Mouse (Mus musculus) regulatory T cell (primary cell): ENCODE data around the gene Ddhd1.

Experiments
- in situ Hi-C: fragments of 300-600 bp; cut with MboI, MseI; formaldehyde crosslinking; loops from one replicate; pipeline ENCODE4 v1.15.1; 2025; ENCODE audit warnings: high pct_unique_total_duplicates

The Ddhd1 gene

DNA sequence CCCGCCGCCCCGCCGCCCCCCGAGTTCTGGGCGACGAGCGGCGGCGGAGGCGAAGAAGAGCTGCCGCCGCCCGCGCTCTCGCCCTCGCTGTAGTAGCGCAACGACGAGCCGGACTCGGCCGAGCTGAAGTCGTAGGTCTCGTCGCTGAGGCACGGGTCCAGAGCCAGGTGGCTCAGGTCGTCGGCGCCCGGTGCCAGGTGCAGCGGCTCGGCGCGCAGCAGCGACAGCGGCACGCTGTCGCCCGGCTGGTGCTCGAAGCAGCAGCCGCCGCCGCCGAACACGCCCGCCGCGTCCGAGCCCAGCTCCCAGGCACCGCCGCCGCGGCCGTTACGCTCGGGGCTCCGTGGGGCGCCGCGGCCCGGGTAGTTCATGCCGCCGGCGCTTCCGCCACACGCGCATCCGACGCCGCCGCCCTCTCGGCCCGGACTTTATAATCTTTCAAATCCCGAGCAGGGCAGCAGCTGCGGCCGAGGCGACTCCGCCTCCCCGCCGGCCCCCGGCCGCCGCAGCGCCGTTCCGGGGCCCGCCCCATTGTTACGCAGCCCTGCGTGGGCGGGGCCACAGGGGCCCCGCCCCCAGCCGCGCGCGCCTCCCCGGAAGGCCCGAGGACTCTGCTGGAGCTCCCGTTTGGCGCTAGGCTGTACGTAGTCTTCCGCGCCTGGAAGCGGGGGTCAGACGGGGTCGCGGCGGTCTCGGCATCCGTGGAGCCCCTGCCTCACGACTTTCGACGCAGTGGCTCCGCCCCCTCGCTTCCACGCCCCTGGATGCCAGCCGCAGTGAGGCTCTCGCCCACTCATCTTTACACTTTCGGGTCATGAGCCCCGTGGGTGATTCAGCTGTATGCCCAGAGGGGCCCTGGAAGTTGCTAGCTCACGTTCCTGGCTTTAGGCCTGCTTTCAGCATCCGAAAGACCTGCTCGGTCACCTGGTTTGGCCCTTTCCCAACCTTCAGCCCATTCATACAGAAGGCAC, at the start of gene Ddhd1:
TSS of gene Ddhd1 (minus strand) at position 503 of the 971 bp plus-strand sequence.
- in situ Hi-C loops, result no loop called here

DNA sequence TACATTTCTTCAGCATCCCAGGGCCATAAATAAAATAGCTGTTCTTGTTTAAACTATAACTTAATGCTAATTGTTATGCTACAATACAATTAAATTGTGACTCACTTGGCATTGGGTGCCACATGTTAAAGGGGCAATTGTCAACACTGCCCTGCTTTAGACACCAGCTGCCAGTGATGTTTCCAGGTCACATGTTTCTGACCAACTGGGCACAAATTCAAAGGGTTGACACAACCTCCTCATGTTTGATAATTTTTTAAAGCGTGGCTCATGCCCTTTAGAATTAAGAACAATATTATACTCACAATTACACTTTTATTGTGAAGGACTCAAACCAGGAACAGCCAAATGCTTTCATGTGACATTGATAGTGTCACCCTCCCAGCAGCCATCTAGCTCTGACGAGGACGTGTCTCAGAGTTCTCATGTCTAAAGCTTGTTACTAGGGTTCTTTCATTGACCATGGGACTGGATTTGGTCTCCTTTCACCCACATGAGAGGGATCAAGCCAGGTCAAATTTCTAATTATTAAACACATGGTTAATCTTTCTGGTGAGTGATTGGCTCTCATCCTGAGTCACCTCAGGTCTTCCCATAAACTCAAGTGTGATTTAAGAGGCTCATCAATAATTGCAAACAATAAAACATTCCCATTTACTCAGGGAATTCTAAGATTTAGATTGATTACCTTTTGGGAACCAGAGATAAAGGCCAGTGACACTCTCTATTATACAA, 49.4 kb upstream of the Ddhd1 start:
- in situ Hi-C loops, result no loop called here

DNA sequence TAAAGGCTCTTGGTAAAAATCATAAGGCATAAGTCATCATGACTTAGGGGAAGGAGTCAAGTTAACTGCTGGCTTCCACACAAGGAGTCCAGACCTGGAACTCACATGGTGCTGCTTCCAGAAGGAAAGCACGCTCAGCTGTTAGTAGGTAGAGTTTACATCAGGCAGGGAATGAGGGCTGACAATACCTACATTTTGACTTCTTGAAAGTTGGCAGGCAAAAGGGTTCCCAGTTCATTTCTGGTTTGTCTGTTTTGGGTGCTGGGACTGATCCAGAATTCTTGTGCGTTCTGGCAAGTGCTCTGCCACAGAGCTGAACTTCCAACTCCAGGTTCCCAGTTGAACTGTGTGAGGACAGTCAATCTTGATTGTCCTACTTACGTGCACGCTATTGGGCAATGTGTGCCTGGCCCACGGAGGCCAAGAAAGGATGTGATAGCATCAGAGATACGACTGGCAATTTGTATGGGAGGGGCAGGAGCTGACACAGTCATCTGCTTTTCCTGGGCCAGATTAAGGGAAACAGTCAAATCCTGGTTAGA, 42.2 kb upstream of the Ddhd1 start:
- in situ Hi-C loops, result no loop called here

DNA sequence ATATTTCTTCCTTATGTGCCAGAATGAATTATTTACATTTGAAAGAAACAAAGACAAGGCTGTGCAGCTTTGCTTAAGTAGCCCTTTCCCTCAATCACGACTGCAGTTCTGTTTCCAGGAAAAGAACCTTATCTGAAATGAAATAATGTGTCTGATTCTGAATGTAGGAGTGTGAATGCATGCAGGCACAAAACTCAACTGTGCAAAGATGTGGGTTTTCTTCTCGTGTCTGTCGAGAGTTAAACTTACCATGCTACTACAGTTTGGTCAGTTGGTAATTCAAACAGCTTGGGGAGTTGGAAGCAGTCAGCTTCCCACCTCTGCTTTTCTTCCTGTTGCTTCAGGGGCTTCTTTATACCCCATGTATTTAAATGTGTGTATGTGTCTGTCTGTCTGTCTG, 40.9 kb upstream of the Ddhd1 start:
- in situ Hi-C loops, result loop anchor here (25.0 kb wide), 1 partner anchor 287 kb away; the partner anchor contains the start of gene Gnpnat1

DNA sequence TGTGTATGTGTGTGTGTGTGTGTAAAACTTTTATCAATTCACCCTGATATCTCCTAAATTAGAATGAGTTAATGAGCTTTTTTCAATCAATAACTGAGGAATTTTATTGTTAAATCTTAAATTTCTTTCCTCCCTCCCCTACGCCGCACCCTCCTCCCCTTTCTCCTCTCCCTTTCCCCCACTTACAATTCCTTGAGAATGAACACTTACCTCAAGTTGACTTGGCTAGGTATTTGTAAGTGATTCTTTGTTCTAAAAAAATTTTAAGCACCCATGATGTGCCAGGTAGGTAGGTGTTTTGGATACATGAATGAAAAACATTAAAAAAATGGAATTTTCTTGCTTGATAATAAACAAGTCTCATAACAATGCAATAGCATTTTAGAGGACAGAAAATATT, 38.2 kb upstream of the Ddhd1 start:
- in situ Hi-C loops, result loop anchor here (25.0 kb wide), 1 partner anchor 284 kb away; the partner anchor contains the start of gene Gnpnat1

DNA sequence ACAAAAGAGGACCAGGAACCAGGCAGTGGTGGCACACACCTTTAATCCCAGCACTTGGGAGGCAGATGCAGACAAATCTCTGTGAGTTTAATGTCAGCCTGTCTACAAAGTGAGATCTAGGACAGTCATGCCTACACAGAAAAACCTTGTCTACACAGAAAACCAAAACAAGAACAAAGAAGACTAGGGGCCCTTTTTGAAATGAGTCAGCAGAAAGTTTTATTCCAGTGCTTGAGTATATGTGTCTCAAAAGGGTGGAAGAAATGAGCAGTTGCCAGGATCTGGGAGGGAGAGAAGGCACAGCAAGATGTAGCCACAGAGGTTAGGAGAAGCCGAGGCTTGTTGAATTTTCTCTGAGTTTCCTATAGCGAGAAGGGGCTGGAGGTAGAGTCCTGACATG, 35.9 kb upstream of the Ddhd1 start:
- in situ Hi-C loops, result loop anchor here (5.0 to 25.0 kb wide), 2 partner anchors 127 to 282 kb away; partner anchors contain the start of gene Gnpnat1

DNA sequence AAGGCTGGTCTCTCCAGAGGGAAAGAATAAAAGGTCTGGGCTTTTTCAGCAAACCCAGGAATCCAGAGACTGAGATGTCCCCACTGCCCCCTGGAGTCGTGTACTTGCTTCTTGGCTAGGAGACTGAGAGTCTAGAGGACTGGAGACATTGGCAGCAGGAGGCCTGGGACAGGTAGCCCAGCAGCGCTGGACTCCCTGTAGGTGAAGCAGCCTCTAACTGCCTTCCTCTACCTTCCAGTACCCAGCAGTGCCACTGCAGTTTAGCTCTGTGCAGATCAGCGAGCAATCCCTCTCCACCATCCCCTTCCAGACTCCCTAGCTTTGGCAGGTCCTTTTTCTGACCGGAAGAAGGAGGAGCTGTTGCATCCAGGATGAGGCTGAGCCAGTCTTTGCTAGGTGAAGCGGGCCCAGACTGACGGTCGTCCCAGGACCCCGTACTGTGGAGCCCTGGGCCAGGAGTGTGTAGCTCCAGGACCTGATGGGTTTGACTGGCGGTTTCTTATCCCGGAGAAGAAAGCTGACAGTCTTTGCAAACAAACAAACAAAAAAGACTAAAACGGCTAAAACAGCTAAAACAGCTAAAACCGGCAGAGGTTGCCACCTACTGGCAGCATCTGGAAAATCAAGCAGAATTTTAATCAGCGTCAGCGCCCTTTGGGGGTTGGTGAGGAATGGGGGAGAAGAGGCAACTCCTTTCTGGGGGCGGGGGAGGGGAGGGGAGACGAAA, 32.7 kb upstream of the Ddhd1 start:
- in situ Hi-C loops, result loop anchor here (5.0 to 25.0 kb wide), 2 partner anchors 123 to 278 kb away; partner anchors contain the start of gene Gnpnat1

DNA sequence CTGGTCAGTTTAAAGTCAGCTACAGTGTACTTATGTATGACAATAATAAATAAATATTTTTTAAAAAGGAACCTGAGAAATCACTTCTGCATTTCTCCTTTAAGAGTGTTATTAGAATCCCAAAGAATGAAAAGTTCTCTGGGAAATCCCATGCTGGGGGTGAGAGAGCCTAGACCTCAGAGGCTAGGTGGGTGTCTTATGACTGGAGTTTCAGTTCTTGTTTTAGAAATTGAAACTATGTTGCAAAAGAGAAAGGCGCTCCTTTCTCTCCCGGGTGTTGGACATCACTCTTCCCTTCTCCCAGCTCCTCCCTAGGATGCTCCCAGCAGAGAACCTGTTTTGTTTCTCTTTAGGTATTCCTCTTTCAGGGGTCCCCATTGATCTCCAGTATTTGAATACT, 27.4 kb upstream of the Ddhd1 start:
- in situ Hi-C loops, result loop anchor here (25.0 kb wide), 1 partner anchor 273 kb away; the partner anchor contains the start of gene Gnpnat1

DNA sequence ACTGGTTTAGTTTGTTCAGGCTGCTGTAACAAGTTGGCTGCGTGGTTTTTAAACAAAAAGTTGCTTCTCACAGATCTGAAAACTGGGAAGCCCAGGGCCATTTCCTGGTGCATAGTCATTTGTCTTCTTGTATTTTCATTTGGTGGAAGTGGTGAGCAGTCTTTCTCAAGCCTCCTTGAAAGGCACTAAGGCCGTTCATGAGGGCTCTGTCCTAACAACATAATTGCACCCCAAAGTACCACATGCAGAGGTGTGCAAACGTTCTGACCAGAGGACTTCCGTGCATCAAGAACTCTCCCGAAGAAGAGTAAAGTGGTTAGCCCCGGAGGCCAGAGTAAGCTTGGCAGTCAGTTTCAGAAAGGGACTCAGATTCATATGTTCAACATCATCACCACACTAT, 18.8 kb upstream of the Ddhd1 start:
- in situ Hi-C loops, result loop anchor here (25.0 kb wide), 1 partner anchor 264 kb away; the partner anchor contains the start of gene Gnpnat1

DNA sequence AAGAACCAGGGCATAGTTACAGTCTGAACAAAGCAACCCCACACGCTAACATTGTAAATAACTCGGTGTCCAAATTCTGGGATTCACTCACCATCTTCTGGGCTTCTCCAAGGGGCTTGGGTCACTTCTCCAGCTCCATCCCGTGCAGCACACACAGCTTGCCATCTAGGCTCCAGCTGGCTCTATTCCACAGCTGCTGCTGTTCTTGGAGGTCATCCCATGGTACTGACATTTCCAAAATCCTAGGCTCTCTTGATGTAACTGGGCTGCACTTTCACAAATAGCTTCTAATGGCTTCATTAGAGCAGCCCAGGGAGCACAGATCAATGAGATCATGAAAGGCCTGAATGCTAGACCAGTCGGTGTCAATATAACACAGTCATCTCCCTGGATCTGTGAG, 10.4 kb upstream of the Ddhd1 start:
- in situ Hi-C loops, result no loop called here

DNA sequence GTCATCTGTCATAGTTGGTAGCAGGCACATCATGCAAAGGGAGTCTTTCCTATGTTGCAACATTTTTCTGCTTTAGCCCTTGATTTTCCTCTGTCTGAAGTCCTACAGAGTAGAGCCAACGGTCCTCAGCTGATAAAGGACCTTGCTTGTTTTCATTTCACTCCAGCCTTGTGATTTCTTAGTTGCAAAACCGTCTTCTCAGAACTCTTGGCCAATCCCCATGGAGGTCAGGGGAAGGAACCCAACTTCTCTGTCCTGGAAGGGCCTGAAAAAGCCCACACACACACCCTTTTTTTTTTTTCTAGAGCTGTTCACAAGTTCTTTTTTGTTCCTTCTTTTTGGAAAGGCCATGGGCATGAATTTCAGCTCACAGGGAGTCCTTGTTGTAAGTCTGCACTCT, 9.3 kb upstream of the Ddhd1 start:
- in situ Hi-C loops, result no loop called here

DNA sequence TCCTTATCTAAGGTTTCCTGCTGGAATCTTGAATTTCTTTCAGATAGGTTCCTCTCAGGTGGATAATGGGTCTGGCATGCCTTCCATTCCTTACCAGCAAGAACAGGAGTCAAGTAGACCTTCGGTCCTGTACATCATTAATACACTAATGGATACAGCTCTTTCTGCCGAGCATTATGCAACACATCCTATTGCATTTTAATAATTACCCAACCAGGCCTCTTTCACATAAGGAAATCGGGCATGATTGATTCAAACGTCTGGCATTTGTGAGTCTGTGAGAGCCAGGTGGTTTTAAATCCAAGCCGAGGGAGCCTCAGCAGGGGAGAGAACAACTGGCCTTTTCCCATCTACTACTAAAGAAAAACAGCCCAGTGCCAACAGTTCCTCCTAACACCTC, 3.6 kb upstream of the Ddhd1 start:
- in situ Hi-C loops, result no loop called here

DNA sequence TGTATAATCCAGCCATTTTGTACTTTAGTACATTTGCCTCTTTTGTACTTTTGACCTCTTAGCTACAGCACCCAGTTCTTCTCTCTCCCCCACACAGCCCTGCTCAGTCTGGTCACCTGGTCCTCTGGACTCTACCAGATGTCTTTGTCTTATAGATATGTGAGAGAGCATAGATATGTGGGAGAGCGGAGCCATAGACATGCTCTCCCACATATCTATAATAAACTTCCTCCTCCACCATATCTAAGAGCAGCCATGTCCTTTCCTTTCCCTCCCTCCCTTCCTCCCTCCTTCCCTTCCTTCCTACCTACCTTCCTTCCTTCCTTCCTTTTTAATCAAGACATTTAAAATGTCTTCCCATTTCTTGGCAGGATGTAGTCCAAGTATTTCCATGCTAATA, 2.4 kb upstream of the Ddhd1 start:
- in situ Hi-C loops, result no loop called here

DNA sequence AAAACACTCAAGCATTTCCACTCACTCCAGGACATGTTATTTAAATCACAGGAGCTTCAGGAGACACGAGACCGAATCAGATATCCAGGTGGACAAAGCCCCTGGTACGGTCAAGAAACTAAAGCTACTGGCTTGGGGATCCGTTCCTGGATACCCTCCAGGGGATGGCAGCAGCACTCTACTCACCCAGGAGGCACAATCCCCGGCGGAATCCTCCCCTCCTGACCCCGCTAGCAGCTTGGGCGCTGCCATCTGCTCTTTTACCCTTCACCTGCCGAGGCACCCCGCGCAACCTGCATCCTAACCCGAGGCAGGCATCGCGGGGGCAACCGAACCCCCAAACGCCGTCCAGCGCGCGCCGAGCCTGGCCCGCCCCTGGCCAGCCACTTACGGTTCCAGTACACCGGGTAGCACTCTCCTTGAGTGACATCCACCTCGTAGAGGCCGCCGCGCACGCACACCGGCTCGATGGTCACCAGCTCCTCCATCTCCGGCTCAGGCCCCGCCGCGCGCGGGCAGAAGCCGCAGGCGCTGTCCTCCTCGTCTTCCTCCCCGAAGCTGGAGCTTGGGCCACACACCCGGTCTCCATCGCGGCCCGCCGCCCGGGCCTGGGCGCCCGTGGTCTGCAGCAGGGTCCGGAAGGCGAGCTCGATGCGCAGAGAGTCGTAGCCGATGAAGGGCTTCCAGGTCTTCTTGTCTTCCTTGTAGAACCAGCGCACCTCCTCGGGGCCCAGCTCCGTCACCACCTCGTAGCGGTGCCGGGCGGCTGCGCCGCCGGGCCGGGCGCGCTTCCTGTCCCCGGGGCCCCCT, 907 bp downstream of the Ddhd1 start:
- in situ Hi-C loops, result no loop called here

DNA sequence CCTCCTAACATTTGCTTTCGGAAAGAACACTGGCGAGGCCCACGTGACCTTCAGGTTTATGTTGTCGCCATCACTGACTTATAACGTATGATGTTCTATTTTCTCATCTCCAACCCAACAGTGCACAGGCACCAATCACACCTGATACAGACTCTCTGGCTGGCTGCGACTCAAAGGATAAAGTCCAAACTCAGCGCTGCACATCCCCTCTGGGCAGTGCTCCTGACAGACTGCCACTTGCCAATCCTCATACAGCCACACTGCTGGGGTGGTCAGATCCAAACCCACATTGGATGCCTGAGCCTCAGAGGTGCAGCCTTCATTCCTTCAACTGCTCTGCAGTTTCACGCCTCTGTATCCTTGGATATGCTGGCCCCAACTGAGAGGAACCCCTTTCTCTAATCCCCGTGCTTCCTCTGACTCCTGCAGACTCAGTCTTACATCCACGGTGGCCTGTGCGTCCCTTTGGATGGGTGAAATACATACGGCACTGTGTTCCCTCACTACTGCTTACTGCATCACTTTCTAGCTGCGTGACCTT, 3.0 kb downstream of the Ddhd1 start:
- in situ Hi-C loops, result no loop called here

DNA sequence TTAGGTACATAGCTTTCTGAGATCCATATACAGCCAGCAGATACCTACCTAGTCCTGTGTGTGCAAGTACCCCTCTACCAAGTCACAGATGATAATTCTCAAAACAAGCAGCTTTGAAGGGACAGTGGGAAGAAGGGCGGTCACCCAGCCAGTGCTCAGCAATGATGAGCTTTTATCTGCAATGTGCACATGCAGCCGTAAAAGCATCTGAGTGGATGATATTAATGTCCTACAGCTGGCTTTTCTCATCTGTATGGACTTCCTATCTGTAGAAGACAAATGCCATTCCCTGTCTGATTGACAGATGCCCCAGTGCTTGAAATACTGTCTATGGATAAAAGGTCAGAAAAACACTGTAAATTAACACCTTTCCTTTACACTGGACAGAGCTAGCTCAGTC, 4.2 kb downstream of the Ddhd1 start:
- in situ Hi-C loops, result no loop called here

DNA sequence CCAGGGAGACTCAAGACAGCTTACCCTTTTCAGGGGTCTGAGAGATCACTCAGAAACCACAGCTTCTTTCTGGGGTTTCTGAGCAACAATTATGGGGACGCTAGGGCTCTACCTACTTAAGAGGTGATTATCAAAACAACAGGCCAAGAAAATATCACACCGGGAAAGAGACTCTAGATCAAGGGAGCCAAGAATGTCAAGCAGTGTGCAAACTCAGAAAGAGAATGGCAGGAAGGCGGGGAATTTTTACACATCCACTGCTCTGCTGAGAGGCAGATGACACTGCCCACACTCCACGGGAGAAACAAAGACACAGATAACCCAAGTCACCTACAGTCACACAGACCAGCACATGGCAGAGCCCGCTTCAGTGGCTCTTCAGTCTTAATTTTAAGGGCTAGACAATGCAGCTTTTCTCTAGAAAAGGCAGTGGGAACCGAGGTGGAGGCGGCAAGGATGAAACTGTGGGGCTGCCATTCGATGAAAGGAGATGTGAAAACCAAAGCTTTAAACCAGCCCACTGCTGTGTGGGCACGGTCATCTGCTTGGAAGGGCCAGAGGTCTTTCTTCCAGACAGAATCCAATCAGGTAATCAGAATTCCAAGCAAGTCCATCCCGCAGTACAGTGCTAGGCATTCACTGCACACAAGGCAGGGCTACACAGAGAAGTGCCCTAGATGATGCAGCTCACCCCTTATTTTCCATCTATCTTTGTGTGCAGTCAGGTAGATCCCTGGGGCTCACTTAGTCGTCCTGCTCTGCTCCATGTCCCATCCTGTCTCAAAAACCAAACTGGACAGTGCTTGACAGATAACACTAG, 8.7 kb downstream of the Ddhd1 start:
- in situ Hi-C loops, result loop anchor here (10.0 kb wide), 1 partner anchor 1646 kb away; the partner anchor contains the start of gene Mapk1ip1l

DNA sequence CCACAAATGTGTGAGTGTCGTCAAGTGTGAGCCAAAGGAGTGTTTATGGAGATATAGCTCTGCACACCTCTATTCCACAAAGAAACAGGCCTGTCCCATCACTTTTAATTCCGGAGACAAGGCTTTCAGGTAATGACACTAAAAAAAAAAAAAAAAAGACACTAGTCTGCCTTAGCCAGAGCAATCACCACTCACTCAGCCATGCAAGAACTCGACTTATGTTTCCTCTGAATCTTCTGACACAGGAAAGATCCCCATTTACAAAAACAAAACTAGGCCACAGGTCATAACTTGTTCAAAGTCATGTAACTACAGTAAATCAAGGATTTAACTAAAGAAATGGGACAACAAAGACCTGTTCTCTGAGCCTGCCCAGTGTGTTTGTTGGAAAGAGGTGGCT, 9.8 kb downstream of the Ddhd1 start:
- in situ Hi-C loops, result loop anchor here (10.0 kb wide), 1 partner anchor 1647 kb away; the partner anchor contains the start of gene Mapk1ip1l

DNA sequence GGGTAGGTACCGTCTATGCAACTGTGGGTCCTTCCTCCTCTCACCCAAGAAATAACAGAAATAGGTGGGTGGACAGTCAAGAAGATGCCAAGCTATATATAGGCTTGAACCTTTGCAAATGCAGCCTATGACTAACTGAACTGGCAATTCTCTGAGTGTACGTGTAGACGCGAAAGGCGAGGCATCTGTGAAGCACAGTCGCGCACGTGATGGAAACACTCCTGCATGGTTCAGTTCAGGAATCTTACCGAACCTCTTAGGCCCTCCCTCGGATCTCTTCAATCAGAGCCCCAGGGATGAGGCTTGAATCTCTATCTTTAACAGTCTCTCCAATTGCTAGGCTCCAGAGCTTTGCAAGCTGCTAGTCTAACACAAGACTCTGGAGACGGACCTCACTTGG, 10.3 kb downstream of the Ddhd1 start:
- in situ Hi-C loops, result loop anchor here (10.0 kb wide), 1 partner anchor 1647 kb away; the partner anchor contains the start of gene Mapk1ip1l
